Mouse (Mus musculus) limb, embryonic 15.5 days (tissue): ENCODE measurements around the gene Bend4. TPM values are rescaled to one million over a fixed set of nuclear protein-coding genes. Genes with fewer than 3 reads are reported as not detected.

Experiments used
- ATAC-seq: fragments of 200-750 bp; cut with Nextera tagmentation; 2 replicates; pipeline ENCODE4 v1.8.0; 2017; ENCODE audit warnings: low read depth, moderate TSS enrichment; ENCODE audit not compliant: insufficient number of reproducible peaks, low FRiP score, low TSS enrichment
- H3K27ac ChIP-seq: fragments of 300-500 bp; sonication (generic); 2 replicates; pipeline ENCODE4 v1.5.1; 2015; ENCODE audit warnings: moderate library complexity, mild to moderate bottlenecking, inconsistent platforms
- H3K27me3 ChIP-seq: fragments of 300-500 bp; sonication (generic); 2 replicates; pipeline ENCODE4 v1.6.1; 2015; ENCODE audit warnings: inconsistent platforms
- H3K36me3 ChIP-seq: fragments of 300-500 bp; sonication (generic); 2 replicates; pipeline ENCODE4 v1.6.1; 2015; ENCODE audit warnings: inconsistent platforms
- H3K4me1 ChIP-seq: fragments of 300-500 bp; sonication (generic); 2 replicates; pipeline ENCODE4 v1.6.1; 2015; ENCODE audit warnings: inconsistent platforms
- H3K4me2 ChIP-seq: fragments of 300-500 bp; sonication (generic); 2 replicates; pipeline ENCODE4 v1.6.1; 2015; ENCODE audit warnings: mild to moderate bottlenecking, inconsistent platforms
- H3K4me3 ChIP-seq: fragments of 300-500 bp; sonication (generic); 2 replicates; pipeline ENCODE4 v1.5.1; 2015; ENCODE audit warnings: mild to moderate bottlenecking, inconsistent platforms
- H3K9ac ChIP-seq: fragments of 300-500 bp; sonication (generic); 2 replicates; pipeline ENCODE4 v1.6.1; 2015; ENCODE audit warnings: inconsistent platforms
- H3K9me3 ChIP-seq: fragments of 300-500 bp; sonication (generic); 2 replicates; pipeline ENCODE4 v1.6.1; 2016; ENCODE audit warnings: inconsistent platforms
- WGBS: fragments of 180-500 bp; shearing (Covaris S2); methylation state at CpG from one replicate; pipeline ENCODE4 v1.1.7; 2015; 5-methylcytosine and 5-hydroxymethylcytosine counted together
- polyA plus RNA-seq: library from polyadenylated mRNA; unstranded; fragments of >200 nt; fragmentation: Nextera tagmentation; extraction: Ambion mirVana; gene quantifications from 2 replicates; pipeline ENCODE4 v1.2.1, GENCODE M21; 2015

The Bend4 gene
- polyA plus RNA-seq: 3.0 and 3.4 TPM in 2 replicates

DNA sequence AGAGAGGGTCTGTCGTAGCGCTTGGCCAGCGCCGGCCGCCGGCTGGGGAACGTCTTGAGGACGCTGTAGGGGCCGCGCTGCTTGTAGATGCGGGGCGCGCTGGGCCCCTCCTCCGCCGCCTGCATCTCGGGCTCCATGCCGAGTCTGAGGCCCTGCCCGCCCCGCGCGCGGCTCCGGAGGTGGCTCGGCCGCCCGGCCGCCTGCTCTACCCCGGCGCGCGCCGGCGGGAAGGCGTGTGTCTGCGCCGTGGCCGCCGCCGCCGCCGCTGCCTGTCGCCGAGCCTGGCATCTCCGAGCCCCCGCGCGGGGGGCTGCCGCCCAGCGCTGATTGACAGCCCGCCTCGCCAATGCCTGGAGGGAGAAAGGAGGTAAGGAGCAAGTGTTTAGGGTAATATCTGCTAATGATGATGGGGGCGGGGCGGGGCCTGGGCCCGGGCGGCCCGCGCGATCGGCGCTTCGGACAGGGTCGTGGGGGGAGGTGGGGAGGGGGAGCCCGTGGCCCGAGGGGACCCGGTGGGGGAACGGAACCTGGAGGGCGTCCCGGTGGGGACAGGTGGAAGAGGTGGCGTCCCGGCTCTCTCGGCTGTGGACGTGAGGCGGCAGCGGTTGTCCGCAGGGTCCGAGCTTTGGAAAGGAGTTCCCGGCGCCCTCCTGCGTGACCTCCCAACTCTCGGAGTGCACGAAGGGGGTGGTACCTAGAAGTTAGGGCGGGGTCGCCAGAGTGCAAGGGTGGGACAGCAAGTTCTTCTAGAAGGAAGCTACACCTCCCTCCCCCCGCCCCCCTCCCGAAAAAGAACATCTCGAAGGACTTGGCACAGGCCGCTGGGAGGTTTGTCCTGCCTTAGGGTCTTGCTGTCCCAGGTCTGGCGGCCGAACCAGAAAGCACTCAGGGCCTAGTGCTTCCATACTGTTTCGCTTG is at the start of gene Bend4:
Bend4 (minus strand) TSS at position 868 of the 918 bp plus-strand sequence.
- H3K4me2 ChIP-seq: peak within 1 kb of the TSS; percentile 91
- no peaks in the 10 kb centered on the region for H3K9me3 ChIP-seq
- peak within 1 kb of the TSS; percentile 74 for H3K4me3 ChIP-seq
- no peaks in the 10 kb centered on the region for H3K36me3 ChIP-seq
- H3K9ac ChIP-seq: peak within 1 kb of the TSS; percentile 51
- 2% methylated on average over 68 of the region's 90 CpGs for WGBS
- peaks cover 16% of the 10 kb centered on the region for H3K4me1 ChIP-seq
- H3K27ac ChIP-seq: no peak within 1 kb of the TSS
- peaks cover 36% of the 10 kb centered on the region for H3K27me3 ChIP-seq
- ATAC-seq: peak; percentile 46; the same call in 1 of the 2 replicates

DNA sequence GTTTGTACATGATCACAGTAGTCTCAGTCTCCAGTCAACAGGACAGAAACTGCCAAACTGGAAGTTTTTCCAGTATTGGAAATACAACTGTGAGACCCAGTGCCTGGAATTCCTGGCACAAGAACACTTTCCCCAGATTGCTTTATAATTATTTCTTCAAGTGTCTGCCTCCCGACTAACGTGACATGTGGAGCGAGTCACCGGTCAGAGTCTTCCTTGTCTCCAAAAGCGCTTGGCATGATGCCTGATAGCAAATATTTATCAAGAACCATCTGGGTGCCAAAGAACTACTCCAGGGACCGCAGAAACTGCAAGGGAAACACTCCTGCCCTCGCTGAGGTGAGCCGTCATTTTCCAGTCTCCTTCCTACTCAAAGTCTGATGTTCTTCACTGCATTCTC is 45.6 kb upstream of the Bend4 start:
- Histone ChIP-seq H3K36me3 (no peaks in the 10 kb centered on the region), H3K4me2 (no peak overlapping the region), H3K9ac (no peak overlapping the region), H3K9me3 (no peaks in the 10 kb centered on the region), H3K27ac (no peak overlapping the region), H3K27me3 (no peaks in the 10 kb centered on the region), H3K4me1 (0 out of 2 replicates have a peak, but pooled peaks cover 8% of the 10 kb centered on the region), H3K4me3 (no peak overlapping the region)
- ATAC-seq: no peak
- 43% methylated on average over 8 of the region's 8 CpGs for WGBS

DNA sequence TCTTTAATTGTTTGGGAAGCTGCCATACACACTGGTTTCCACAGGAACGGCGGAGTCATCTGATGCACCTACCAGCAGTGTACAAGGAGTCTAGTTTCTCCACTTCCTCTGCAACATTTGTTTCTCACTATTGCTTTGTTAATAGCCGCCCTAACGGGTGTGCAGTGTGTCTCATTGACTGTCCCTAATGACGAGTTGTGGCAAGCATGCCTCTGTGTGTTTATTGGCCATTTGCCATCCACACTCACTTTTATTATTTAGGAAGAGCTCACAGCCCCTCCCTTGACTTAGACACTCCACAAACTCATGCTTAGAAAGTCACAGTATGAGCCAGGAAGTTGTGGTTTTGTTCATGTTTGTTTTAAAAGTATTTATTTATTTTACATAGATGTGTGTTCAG is 45.0 kb upstream of the Bend4 start:
- no peaks in the 10 kb centered on the region for H3K27me3 ChIP-seq
- 24% methylated on average over 5 of the region's 5 CpGs for WGBS
- 0 out of 2 replicates have a peak, but pooled peaks cover 8% of the 10 kb centered on the region for H3K4me1 ChIP-seq
- no peak for ATAC-seq
- H3K9me3 ChIP-seq: no peaks in the 10 kb centered on the region
- H3K36me3 ChIP-seq: no peaks in the 10 kb centered on the region
- no peak overlapping the region for H3K4me3 ChIP-seq
- H3K27ac ChIP-seq: no peak overlapping the region
- H3K9ac ChIP-seq: no peak overlapping the region
- H3K4me2 ChIP-seq: no peak overlapping the region

DNA sequence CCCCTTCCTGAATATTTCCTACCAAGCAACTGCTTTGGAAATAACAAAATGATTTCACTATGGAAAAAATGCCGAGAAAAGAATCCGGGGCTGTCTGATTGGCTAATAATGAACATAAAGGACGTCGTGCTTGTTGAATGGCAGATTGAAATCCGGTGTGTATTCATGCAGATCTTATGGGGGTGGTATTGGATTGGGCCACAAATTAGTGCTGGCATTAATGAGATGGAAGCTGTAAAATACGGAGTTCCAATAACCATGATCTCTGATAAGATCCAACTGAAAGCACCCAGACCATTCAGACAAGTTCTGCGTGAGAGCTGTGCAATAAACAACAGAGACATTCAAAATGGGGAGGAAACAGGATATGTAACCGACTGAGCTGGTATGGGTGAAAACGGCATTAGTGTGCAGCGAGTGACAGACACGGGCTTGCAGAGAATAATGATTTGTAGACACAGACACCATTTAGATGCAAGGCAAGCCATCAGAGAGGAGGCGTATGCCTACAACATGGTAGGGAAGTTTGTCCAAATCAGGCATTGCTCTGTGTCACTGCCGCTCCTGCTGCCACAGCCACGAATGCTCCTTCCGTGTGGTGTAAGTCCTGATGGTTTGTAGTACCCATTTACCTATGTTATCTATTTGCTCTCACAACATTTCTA is 38.9 kb upstream of the Bend4 start:
- Histone ChIP-seq H3K4me3 (no peak overlapping the region), H3K9me3 (no peaks in the 10 kb centered on the region), H3K36me3 (no peaks in the 10 kb centered on the region), H3K4me2 (no peak overlapping the region), H3K9ac (no peak overlapping the region), H3K27me3 (no peaks in the 10 kb centered on the region), H3K27ac (no peak overlapping the region), H3K4me1 (no peaks in the 10 kb centered on the region)
- no peak for ATAC-seq
- 70% methylated on average over 15 of the region's 15 CpGs for WGBS

DNA sequence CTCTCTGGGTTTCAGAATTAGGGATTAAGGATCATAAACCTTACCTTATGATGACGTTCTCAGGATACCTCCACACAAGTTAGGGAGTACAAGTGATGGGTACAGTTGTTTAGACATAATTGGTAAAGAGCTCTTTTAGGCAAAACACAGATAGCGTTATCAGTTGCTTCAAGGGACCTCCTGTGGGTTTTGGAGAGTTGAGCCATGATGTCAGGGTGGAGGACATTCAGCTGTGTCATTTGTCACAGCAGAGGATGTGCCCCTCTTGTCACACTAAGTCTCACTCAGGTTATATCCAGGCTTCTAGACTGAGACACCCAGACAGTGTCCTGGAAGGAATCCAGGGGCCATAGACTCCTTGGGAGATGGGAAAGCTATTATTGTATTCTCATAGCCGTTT is 36.8 kb upstream of the Bend4 start:
- no peak overlapping the region for H3K4me2 ChIP-seq
- no peak overlapping the region for H3K9ac ChIP-seq
- no peaks in the 10 kb centered on the region for H3K4me1 ChIP-seq
- no peaks in the 10 kb centered on the region for H3K9me3 ChIP-seq
- no peak for ATAC-seq
- H3K27me3 ChIP-seq: no peaks in the 10 kb centered on the region
- 77% methylated on average over 3 of the region's 3 CpGs for WGBS
- H3K27ac ChIP-seq: no peak overlapping the region
- H3K4me3 ChIP-seq: no peak overlapping the region
- H3K36me3 ChIP-seq: no peaks in the 10 kb centered on the region

DNA sequence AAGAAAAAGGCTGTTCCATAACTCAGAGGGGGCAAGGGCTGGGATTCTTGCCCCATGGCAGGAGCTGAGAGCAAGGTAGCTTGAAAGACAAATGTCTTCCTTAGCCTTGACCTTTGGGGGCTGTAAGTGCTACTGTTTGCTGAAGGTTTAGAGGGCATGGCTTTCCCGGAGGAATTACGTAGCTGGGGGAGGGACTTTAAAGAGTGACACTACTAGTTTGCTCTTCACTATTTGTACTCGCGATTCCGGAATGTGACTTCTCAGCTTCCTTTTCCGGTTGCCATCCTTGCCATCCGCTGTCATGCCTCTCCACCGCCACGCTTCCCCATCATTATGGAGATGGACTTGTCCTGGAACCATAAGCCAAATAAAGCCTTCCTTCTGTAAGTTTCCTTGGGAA is 35.5 kb upstream of the Bend4 start:
- no peaks in the 10 kb centered on the region for H3K9me3 ChIP-seq
- H3K36me3 ChIP-seq: no peaks in the 10 kb centered on the region
- no peak overlapping the region for H3K4me3 ChIP-seq
- H3K4me1 ChIP-seq: no peaks in the 10 kb centered on the region
- ATAC-seq: no peak
- H3K27me3 ChIP-seq: no peaks in the 10 kb centered on the region
- H3K27ac ChIP-seq: no peak overlapping the region
- no peak overlapping the region for H3K4me2 ChIP-seq
- 93% methylated on average over 9 of the region's 9 CpGs for whole genome bisulfite sequencing
- no peak overlapping the region for H3K9ac ChIP-seq

DNA sequence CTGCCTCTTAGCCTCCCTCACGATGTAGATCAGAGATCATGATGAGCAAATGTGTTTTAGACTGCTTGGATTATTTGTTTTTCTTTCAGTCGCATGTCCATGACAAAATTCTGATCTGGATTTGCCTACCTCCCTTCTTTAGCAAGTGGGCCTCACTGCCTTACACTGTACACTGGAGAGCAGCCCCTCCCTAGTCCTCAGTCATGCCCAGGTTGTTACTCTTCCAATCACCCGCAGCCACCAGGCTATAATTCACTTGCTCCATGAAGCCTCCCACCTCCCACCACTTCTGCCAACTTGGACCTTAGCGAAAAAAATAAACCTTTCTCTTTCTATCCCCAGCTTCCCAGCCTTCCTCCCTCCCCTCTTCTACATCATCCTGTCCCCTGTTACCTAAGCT is 34.2 kb upstream of the Bend4 start:
- Histone ChIP-seq H3K4me2 (no peak overlapping the region), H3K4me1 (no peaks in the 10 kb centered on the region), H3K27ac (no peak overlapping the region), H3K4me3 (no peak overlapping the region), H3K9ac (no peak overlapping the region), H3K27me3 (no peaks in the 10 kb centered on the region), H3K36me3 (no peaks in the 10 kb centered on the region), H3K9me3 (no peaks in the 10 kb centered on the region)
- 67% methylated on average over 4 of the region's 4 CpGs for WGBS
- no peak for ATAC-seq

DNA sequence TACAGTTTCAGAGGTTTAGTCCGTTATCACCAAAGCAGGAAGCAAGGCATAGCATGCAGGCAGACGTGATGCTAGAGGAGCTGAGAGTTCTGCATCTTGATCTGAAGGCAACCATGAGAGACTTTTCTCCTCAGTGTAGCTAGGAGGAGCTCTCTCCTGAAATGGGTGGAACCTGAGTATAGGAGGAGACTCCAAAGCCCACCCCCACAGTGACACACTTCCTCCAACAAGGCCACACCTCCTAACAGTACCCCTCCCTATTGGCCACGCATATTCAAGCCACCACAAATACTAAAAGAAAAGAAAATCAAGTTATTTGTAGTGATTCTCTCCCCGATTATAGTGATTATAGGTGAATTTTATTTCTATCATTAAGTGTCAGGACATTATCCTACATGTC is 28.7 kb upstream of the Bend4 start:
- 88% methylated on average over 4 of the region's 4 CpGs for WGBS
- Histone ChIP-seq H3K4me3 (no peak overlapping the region), H3K9ac (no peak overlapping the region), H3K4me2 (no peak overlapping the region), H3K36me3 (no peaks in the 10 kb centered on the region), H3K27ac (no peak overlapping the region), H3K4me1 (no peaks in the 10 kb centered on the region), H3K27me3 (no peaks in the 10 kb centered on the region), H3K9me3 (no peaks in the 10 kb centered on the region)
- no peak for ATAC-seq

DNA sequence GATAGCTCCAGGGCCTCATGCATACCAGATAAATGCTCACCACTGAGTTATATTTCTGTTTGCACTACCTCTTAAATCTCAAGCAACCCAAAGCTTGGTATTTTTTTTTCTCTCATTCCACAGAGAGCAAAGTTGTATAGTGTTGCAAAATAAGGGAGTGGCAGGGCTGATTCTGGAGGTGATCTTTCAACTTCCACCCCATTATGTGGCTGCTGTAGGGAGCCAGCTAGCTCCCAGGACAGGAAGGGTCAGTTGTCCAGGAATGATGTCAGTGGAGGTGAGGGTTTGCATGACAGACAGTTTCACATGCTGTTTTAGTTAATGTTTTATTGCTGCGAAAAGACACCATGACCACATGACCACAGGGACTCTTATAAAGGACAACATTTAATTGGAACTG is 26.2 kb upstream of the Bend4 start:
- no peak overlapping the region for H3K27ac ChIP-seq
- H3K9me3 ChIP-seq: no peaks in the 10 kb centered on the region
- 83% methylated on average over 1 of the region's 1 CpGs for WGBS
- H3K36me3 ChIP-seq: no peaks in the 10 kb centered on the region
- H3K27me3 ChIP-seq: no peaks in the 10 kb centered on the region
- H3K4me1 ChIP-seq: no peaks in the 10 kb centered on the region
- H3K4me2 ChIP-seq: no peak overlapping the region
- no peak overlapping the region for H3K9ac ChIP-seq
- no peak overlapping the region for H3K4me3 ChIP-seq
- ATAC-seq: no peak

DNA sequence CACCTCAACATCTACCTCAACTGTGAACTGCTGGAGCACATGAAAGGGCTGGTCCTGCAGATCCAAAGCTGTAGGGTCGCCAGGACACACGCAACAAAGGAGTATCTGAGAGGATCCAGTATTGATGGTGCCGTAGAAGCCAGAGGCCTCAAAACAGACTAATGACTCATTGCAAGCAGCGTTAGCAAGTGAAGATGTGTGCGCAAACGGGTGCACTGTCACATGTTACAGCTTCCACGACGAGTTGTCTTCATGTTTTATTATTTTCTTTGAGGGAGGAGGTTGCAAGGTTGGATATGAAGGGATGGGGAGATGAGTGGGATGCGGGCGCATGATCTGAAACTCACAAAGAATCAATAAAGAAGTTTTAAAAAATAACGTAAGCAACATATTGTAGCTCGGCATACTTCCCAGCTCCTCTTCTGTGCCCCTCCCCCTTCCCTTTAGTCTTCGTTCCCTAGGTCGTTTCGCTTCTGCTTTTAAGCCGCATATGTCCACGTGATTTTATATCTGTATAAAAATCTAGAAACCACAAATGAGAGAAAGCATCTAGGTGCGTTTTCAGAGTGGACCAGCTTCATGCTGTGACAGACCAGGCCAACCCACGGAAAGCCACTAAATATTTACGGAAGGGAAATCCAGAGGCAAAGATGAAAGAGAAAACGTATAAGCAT is 22.0 kb upstream of the Bend4 start:
- WGBS: 70% methylated on average over 21 of the region's 21 CpGs
- Histone ChIP-seq H3K27ac (no peak overlapping the region), H3K36me3 (no peaks in the 10 kb centered on the region), H3K4me3 (no peak overlapping the region), H3K4me2 (no peak overlapping the region), H3K4me1 (no peaks in the 10 kb centered on the region), H3K9ac (no peak overlapping the region), H3K27me3 (no peaks in the 10 kb centered on the region), H3K9me3 (no peaks in the 10 kb centered on the region)
- ATAC-seq: no peak

DNA sequence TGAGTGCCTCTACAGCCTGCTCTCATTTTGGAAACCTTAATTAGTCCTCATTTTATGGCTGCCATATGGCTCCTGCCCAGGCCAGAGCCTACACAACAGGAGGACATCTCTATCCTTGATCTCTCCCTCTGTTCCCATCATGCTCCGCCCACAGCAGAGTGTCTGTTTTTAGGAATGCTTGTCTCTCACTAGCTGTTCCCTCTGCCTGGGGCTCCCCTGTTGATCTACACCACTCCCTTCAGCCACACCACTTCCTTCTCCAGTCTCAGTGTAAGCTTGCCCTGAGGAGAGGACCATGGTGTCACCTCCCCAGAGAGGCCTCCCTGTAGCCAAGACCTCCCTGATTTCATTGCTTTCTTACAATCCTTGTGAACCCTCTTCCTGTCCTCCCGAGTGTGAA is 18.4 kb upstream of the Bend4 start:
- WGBS: 35% methylated on average over 2 of the region's 2 CpGs
- ATAC-seq: no peak
- H3K9me3 ChIP-seq: no peaks in the 10 kb centered on the region
- no peaks in the 10 kb centered on the region; the same call in 1 of the 2 replicates for H3K4me1 ChIP-seq
- no peaks in the 10 kb centered on the region for H3K36me3 ChIP-seq
- H3K9ac ChIP-seq: no peak overlapping the region
- H3K27ac ChIP-seq: no peak overlapping the region
- H3K4me2 ChIP-seq: no peak overlapping the region
- H3K4me3 ChIP-seq: no peak overlapping the region
- no peaks in the 10 kb centered on the region for H3K27me3 ChIP-seq
